Mouse (Mus musculus): ENCODE measurements around the gene Elf2. TPM values are rescaled to one million over a fixed set of nuclear protein-coding genes. Genes with fewer than 3 reads are reported as not detected.

The Elf2 gene
- polyA plus RNA-seq, 1 experiment from 2014 or later = 40.1 TPM

DNA sequence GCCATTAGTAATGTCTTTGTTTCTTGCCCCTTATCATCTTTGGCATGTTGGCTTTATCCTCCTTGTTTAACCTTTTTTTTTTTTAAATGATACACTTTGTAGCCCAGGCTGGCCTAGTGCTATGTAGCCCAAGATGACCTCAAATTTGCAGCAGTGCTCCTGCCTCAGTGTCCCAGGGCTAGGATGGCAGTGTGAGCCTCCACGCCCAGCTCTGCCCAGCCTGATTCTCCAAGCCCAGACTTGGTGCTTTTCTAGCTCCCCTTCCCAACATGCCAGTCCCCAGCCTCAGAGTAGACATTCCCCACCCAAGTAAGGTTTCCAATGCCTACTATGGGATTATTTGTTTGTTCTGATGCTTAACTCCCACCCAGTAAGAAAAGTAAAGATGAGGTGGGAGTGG is 88.2 kb downstream of the Elf2 start:
- Histone ChIP-seq H3K27me3 (ENCODE audit: insufficient read depth, poor library complexity, severe bottlenecking) (no peaks in the 10 kb centered on the region), H3K36me3 (peaks cover 89% of the 10 kb centered on the region), H3K4me3 (no peak overlapping the region), H3K4me1 (peaks cover 6% of the 10 kb centered on the region; the same call in 1 of the 2 replicates), H3K9me3 (no peaks in the 10 kb centered on the region), H3K27ac (no peak overlapping the region)
- 88% methylated on average over 1 of the region's 1 CpGs for WGBS
- peak; percentile 41 for DNase-seq (ENCODE audit: low spot score)

DNA sequence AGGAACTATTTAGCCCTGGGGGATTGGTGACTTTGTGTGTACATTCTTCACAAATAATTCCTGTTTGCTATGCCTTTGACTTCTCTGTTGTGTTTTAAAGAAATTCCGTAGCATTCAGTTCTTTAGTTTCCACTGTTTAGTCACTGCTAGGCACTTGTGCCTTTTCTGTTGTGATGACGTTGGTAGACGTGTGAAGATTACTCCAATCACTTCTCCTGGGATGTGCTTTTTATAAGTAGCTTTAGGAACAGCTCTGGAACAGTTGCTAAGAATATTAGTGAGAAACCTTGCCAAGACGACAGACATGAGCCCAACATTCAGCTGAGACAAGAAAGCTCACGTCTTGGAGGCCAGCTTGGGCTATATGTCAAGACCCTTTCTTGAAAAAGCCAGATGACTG is 89.4 kb downstream of the Elf2 start:
- no peak overlapping the region for H3K4me3 ChIP-seq
- peaks cover 6% of the 10 kb centered on the region; the same call in 1 of the 2 replicates for H3K4me1 ChIP-seq
- H3K36me3 ChIP-seq = peaks cover 81% of the 10 kb centered on the region
- DNase-seq (ENCODE audit: low spot score) = peak; percentile 43
- no peak overlapping the region for H3K27ac ChIP-seq
- H3K27me3 ChIP-seq (ENCODE audit: insufficient read depth, poor library complexity, severe bottlenecking) = no peaks in the 10 kb centered on the region
- 71% methylated on average over 5 of the region's 5 CpGs for WGBS
- no peaks in the 10 kb centered on the region for H3K9me3 ChIP-seq

DNA sequence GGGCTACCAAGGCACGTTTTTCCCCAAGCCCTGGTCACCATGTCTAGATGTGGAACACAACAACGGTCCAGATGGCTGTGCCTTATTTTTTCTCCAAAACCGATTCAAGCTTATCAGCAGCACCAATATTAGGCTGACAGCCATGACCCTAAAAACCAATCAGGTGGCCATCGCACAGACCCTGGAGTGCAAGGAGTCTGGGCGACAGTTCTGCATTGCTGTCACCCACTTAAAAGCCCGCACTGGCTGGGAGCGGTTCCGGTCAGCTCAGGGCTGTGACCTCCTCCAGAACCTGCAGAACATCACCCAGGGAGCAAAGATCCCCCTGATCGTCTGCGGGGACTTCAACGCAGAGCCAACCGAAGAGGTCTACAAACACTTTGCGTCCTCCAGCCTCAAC is 90.6 kb downstream of the Elf2 start:
- WGBS = 88% methylated on average over 13 of the region's 13 CpGs
- peaks cover 6% of the 10 kb centered on the region; the same call in 1 of the 2 replicates for H3K4me1 ChIP-seq
- no peaks in the 10 kb centered on the region for H3K9me3 ChIP-seq
- peak; percentile 71 for DNase-seq (ENCODE audit: low spot score)
- no peak overlapping the region for H3K4me3 ChIP-seq
- H3K27me3 ChIP-seq (ENCODE audit: insufficient read depth, poor library complexity, severe bottlenecking) = no peaks in the 10 kb centered on the region
- H3K27ac ChIP-seq = no peak overlapping the region
- peaks cover 77% of the 10 kb centered on the region for H3K36me3 ChIP-seq

DNA sequence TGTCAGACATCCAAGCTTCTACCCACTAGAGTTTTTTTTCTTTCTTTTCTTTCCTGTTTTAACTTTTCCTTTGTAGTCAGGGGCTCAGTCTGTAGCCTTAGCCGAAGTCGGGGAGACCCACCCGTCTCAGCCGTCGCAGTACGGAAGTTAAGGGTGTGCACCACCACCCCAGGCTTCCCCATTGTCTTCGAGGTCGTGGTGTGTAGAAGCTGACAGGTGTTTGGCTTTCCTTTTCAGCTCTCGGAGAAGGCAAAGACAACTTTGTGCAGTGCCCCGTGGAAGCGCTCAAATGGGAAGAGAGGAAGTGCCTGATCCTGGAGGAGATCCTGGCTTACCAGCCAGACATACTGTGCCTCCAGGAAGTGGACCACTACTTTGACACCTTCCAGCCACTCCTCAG is 91.0 kb downstream of the Elf2 start:
- Histone ChIP-seq H3K36me3 (peaks cover 73% of the 10 kb centered on the region), H3K27me3 (ENCODE audit: insufficient read depth, poor library complexity, severe bottlenecking) (no peaks in the 10 kb centered on the region), H3K9me3 (no peaks in the 10 kb centered on the region), H3K27ac (no peak overlapping the region), H3K4me3 (no peak overlapping the region), H3K4me1 (peaks cover 6% of the 10 kb centered on the region; the same call in 1 of the 2 replicates)
- WGBS = 85% methylated on average over 11 of the region's 11 CpGs
- peak; percentile 66 for DNase-seq (ENCODE audit: low spot score)

DNA sequence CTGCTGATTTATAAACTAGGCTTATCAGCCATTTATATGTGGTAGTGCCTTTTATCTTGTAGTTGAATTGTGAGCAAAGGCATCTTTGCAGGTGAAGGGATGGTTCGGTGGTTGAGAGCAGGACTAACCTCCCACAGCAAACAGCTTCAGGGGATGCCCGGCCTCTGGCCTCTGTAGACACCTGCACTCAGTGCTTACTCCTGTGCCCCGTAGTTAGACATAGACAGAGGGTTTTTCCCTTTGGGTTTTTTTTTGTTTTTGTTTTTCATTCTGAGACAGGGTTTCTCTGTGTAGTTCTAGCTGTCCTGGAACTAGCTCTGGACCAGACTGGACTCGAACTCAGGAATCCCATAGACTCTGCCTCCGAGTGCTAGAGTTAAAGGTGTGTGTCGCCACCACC is 91.9 kb downstream of the Elf2 start:
- Histone ChIP-seq H3K9me3 (no peaks in the 10 kb centered on the region), H3K4me1 (peaks cover 6% of the 10 kb centered on the region; the same call in 1 of the 2 replicates), H3K27ac (no peak overlapping the region), H3K4me3 (no peak overlapping the region), H3K27me3 (ENCODE audit: insufficient read depth, poor library complexity, severe bottlenecking) (no peaks in the 10 kb centered on the region), H3K36me3 (peaks cover 65% of the 10 kb centered on the region)
- WGBS = 87% methylated on average over 6 of the region's 6 CpGs
- DNase-seq (ENCODE audit: low spot score) = no peak

DNA sequence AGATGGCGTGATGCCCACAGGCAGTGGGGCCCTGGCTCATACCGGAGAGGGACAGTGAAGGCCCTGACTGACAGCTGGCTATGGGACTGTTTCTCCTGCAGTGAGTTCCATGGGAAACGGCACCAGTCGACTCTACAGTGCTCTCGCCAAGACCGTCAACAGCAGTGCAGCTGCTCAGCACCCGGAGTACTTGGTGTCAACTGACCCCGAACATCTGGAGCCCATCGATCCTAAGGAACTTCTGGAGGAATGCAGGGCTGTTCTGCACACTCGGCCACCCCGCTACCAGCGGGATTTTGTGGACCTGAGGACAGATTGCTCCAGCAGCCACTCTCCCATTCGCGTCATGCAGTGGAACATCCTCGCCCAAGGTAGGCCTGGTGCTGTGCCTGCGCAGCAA is 92.8 kb downstream of the Elf2 start:
- H3K27me3 ChIP-seq (ENCODE audit: insufficient read depth, poor library complexity, severe bottlenecking) = no peaks in the 10 kb centered on the region
- peak; percentile 72 for DNase-seq (ENCODE audit: low spot score)
- WGBS = 86% methylated on average over 16 of the region's 16 CpGs
- no peaks in the 10 kb centered on the region for H3K9me3 ChIP-seq
- peaks cover 56% of the 10 kb centered on the region for H3K36me3 ChIP-seq
- no peak overlapping the region for H3K27ac ChIP-seq
- peaks cover 6% of the 10 kb centered on the region; the same call in 1 of the 2 replicates for H3K4me1 ChIP-seq
- no peak overlapping the region for H3K4me3 ChIP-seq

DNA sequence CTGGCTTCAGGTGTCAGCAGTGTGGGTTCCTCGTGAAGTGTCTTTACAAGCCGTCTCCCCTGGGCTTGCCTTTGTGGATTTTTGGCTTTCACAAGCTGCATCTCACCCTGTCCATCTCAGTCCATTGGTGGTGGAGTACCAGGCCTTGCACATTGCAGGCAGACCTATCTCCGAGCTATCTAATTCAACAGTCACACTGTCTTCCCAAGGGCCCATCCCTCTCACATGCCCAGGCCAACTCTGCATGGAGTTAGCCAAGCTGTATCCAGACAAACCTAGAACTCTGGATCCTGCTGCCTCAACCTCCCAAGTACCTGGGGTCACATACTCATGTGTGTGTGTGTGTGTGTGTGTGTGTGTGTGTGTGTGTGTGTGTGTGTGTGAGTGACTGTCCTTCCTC is 100.9 kb downstream of the Elf2 start:
- Histone ChIP-seq H3K4me3 (no peak overlapping the region), H3K27ac (no peak overlapping the region), H3K9me3 (no peaks in the 10 kb centered on the region), H3K36me3 (peaks cover 4% of the 10 kb centered on the region), H3K27me3 (ENCODE audit: insufficient read depth, poor library complexity, severe bottlenecking) (no peaks in the 10 kb centered on the region), H3K4me1 (peaks cover 13% of the 10 kb centered on the region; the same call in 1 of the 2 replicates)
- no peak for DNase-seq (ENCODE audit: low spot score)
- 94% methylated on average over 3 of the region's 3 CpGs for WGBS

DNA sequence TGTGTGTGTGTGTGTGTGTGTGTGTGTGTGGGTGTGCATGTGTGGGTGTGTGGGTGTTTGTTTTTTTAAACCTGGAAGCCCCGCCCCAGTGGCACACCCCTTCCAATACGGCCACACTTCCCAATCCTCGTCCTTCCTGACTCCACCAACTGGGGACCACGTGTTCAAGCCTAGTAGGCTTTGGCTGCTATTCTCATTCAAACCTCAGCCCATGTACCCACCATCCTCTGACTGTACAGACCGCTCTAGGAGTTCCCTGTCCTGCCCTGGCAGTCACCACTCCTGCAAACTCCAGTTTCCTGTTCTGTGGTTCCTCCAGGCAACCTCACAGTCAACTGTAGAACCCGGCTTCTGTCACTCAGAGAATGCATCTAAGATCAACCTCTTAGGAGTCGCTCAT is 101.9 kb downstream of the Elf2 start:
- Histone ChIP-seq H3K27me3 (ENCODE audit: insufficient read depth, poor library complexity, severe bottlenecking) (no peaks in the 10 kb centered on the region), H3K27ac (no peak overlapping the region), H3K4me3 (no peak overlapping the region), H3K4me1 (peaks cover 22% of the 10 kb centered on the region), H3K9me3 (no peaks in the 10 kb centered on the region), H3K36me3 (peaks cover 4% of the 10 kb centered on the region)
- DNase-seq (ENCODE audit: low spot score) = no peak
- 84% methylated on average over 7 of the region's 7 CpGs for WGBS

DNA sequence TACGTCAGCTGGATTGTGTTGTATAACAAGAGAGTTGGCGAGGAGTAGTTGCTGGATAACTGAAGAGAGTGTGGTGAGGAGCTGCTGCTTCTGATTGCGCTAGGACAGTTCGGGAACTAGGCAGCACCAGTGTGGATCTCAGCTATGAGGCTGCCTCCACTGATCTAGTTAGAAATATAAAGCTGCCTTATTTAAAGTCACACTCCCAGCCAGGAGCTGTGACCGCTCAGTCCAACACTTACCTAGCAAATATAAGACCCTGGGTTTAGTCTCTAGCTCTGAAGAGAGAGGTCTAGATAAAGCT is 105.8 kb downstream of the Elf2 start:
- Histone ChIP-seq H3K4me3 (no peak overlapping the region), H3K4me1 (peaks cover 43% of the 10 kb centered on the region), H3K27me3 (ENCODE audit: insufficient read depth, poor library complexity, severe bottlenecking) (no peaks in the 10 kb centered on the region), H3K9me3 (no peaks in the 10 kb centered on the region), H3K36me3 (peaks cover 4% of the 10 kb centered on the region), H3K27ac (peak overlapping the region; percentile 83)
- WGBS = 85% methylated on average over 5 of the region's 5 CpGs
- no peak for DNase-seq (ENCODE audit: low spot score)

DNA sequence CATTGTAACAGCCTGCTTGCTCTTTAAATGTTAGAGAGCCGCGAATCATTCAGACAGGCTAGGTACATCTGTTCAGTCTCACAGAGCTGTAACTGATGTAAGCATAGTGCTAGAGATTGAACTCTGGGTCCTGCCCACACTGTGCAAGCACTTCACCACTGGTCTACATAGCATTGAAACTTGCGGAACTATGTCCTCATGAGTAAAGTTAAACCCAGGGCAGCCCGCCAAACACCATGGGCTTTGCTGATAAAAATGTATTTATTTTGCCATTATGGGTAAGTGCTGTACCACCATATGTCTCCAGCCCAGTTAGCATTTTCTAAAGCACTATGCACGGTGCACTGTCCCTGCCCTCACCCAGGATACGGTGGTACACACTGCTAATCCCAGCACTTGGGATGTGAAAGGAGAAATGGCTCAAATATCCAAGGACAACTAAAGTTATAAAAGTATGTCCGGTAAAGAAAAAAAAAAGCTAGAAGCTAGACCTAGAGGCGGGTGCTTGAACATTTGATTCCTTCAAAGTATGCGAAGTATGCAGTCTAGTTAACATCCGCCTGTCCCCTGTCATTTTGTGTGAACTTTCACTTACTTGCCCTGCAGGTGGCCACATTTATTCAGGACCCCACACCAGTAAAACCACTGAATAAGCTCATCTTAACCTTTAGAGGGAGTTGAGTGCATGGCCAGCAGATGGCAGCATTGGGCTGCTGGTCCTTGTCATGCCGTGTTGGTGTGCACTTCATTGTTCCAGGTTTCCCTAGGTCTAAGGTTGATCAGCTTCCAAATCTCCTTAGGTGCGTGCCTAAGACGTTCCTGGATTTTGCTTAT is 106.3 kb downstream of the Elf2 start:
- WGBS = 44% methylated on average over 13 of the region's 13 CpGs
- Histone ChIP-seq H3K27ac (peak overlapping the region; percentile 83), H3K4me1 (peaks cover 43% of the 10 kb centered on the region)

DNA sequence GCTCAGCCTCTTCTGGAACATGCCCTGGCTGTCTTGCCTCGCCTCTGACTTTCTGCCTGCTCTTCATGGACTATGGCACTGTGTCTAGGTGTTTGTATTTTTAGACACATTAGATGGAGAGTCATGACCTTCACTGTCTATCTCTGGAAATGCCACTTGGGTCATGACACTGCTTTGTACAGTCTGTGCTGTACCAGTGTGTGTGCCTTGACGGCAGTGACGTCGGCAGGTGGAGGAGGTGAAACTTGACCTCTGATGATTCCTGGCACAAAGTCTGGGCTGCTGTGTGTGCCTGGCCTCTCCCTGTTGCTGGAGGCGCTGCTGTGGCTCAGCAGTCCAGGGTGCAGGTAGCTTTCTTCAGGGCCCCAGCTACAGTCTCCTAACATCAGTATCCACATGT is 107.0 kb downstream of the Elf2 start:
- WGBS = 40% methylated on average over 5 of the region's 5 CpGs
- Histone ChIP-seq H3K4me1 (peaks cover 46% of the 10 kb centered on the region), H3K27ac (peak overlapping the region; percentile 83), H3K9me3 (no peaks in the 10 kb centered on the region), H3K27me3 (ENCODE audit: insufficient read depth, poor library complexity, severe bottlenecking) (no peaks in the 10 kb centered on the region), H3K4me3 (peak overlapping the region; percentile 24; the same call in 1 of the 2 replicates), H3K36me3 (no peaks in the 10 kb centered on the region)
- DNase-seq (ENCODE audit: low spot score) = no peak

More for the DNA sequence above, 106.3 kb downstream of the Elf2 start:
- peak overlapping the region; percentile 24; the same call in 1 of the 2 replicates for H3K4me3 ChIP-seq
- H3K9me3 ChIP-seq = no peaks in the 10 kb centered on the region
- DNase-seq (ENCODE audit: low spot score) = peak; percentile 93
- no peaks in the 10 kb centered on the region for H3K36me3 ChIP-seq
- no peaks in the 10 kb centered on the region for H3K27me3 ChIP-seq (ENCODE audit: insufficient read depth, poor library complexity, severe bottlenecking)

DNA sequence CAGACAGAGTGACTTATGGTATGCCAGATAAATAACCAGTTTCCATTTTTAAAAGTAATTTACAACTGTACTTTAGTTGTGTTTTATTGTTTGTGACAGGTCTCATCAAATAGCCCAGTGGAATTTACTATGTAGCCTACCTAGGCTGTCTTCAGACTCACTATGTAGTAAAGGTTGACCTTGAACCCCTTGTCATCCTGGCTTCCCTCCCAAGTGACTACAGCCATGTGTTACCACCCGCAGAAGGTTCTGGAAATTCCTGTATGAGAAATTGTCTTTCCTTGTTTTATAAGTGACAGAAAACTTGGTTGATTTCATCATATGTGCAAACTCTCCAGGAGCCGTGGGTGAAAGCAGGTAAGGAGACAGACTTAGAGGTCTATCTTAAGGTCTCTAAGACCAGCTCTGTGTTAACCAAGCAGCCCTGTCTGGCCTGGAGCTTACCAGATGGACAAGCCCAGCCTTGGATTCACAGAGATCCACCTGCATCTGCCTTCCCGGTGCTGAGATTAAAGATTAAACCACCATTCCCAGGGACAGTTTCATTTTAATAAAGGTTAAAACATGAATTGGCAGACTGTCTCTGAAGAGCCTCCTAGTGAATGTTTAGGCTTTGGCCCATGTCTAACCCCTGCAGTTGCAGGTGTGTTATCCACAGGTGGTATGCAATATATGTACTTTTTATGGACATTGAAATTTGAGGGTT is 108.1 kb downstream of the Elf2 start:
- Histone ChIP-seq H3K27ac (peak overlapping the region; percentile 83), H3K9me3 (no peaks in the 10 kb centered on the region), H3K4me3 (no peak overlapping the region), H3K27me3 (ENCODE audit: insufficient read depth, poor library complexity, severe bottlenecking) (no peaks in the 10 kb centered on the region), H3K4me1 (peaks cover 48% of the 10 kb centered on the region), H3K36me3 (no peaks in the 10 kb centered on the region)
- no peak for DNase-seq (ENCODE audit: low spot score)
- WGBS = 90% methylated on average over 3 of the region's 3 CpGs

DNA sequence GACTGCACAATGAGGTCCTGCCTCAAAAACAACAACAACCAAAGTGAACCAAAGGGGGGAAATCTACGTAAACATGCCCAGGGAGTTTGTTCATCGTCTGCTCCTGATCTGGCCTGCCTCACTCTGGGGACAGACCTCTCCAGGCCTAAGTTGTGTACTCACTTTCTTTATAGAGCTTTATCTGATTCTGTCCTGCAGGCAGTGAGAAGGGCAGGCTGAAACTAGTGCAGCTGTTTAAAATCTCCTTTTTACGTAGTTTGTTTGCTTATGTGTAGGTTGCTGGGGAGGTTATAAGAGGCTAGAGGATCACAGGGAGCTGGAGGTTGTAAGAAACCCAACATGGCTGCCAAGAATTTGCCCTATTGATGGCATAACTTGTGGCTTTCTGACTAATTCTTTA is 109.0 kb downstream of the Elf2 start:
- no peaks in the 10 kb centered on the region for H3K27me3 ChIP-seq (ENCODE audit: insufficient read depth, poor library complexity, severe bottlenecking)
- H3K27ac ChIP-seq = peak overlapping the region; percentile 83; the same call in 1 of the 2 replicates
- WGBS = 50% methylated on average over 3 of the region's 3 CpGs
- H3K36me3 ChIP-seq = no peaks in the 10 kb centered on the region
- no peak overlapping the region for H3K4me3 ChIP-seq
- peaks cover 54% of the 10 kb centered on the region for H3K4me1 ChIP-seq
- no peak for DNase-seq (ENCODE audit: low spot score)
- no peaks in the 10 kb centered on the region for H3K9me3 ChIP-seq
